Mouse (Mus musculus): Measurements from ENCODE around the gene 2610301B20Rik. TPM values are rescaled to one million over a fixed set of nuclear protein-coding genes. Genes with fewer than 3 reads are reported as not detected.
"Not testable (repeated sequence)": the region's sequence is repeated elsewhere in the genome, so short reads cannot be mapped to it uniquely, and the experiment has no call there.

2610301B20Rik gene
- 41.5 and 42.5 TPM in 2 replicates for polyA plus RNA-seq (2015; fragmentation: Nextera tagmentation; extraction: Ambion mirVana)

GRCm38 (mm10) chr4:10873920-10874665 lies at the start of gene 2610301B20Rik:
2610301B20Rik (plus strand) TSS chr4:10874498.
- Histone ChIP-seq H3K36me3 (no peaks in the 10 kb centered on the region), H3K9ac (peak within 1 kb of the TSS; percentile 96), H3K27me3 (no peaks in the 10 kb centered on the region), H3K9me3 (no peaks in the 10 kb centered on the region), H3K4me3 (peak within 1 kb of the TSS; percentile 91), H3K4me1 (replicated peaks) (peaks cover 15% of the 10 kb centered on the region), H3K27ac (replicated peaks) (peak within 1 kb of the TSS; percentile 100), H3K4me2 (peak within 1 kb of the TSS; percentile 68)
- peak; percentile 92 for ATAC-seq (ENCODE audit: low FRiP score, low read depth)
- under 1% methylated on average over 67 of the region's 68 CpGs for WGBS

DNA sequence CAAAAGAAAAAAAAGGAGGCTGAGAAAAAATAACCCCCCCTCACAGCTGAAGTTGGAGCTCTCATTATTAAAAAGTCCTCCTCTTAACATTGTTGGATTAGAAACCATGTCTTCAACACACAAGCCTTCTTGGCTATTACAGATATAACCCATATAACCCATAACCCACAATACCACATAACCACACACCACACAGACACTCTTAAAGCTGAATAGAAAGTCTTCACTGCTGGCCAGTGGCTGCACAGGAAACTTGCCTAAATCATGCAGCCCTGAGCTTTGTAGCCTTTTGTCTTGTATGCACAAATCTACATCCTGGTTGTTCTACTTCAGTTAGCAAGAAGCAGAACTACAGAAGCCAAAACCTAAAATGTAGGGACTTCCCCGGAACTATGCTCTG lies 41.0 kb upstream of the 2610301B20Rik start:
- WGBS = 93% methylated on average over 1 of the region's 1 CpGs
- Histone ChIP-seq H3K27me3 (no peaks in the 10 kb centered on the region), H3K9me3 (no peaks in the 10 kb centered on the region), H3K9ac (no peak overlapping the region), H3K27ac (replicated peaks) (no peak overlapping the region), H3K36me3 (no peaks in the 10 kb centered on the region), H3K4me2 (no peak overlapping the region), H3K4me1 (replicated peaks) (no peaks in the 10 kb centered on the region), H3K4me3 (no peak overlapping the region)
- no peak for ATAC-seq (ENCODE audit: low FRiP score, low read depth)

- Histone ChIP-seq H3K4me2 (no peak overlapping the region), H3K4me1 (replicated peaks) (no peaks in the 10 kb centered on the region), H3K27ac (replicated peaks) (no peak overlapping the region), H3K27me3 (no peaks in the 10 kb centered on the region), H3K9ac (no peak overlapping the region), H3K4me3 (no peak overlapping the region), H3K9me3 (no peaks in the 10 kb centered on the region), H3K36me3 (no peaks in the 10 kb centered on the region)
- 0 out of 2 replicates have a peak, but pooled peaks have one; percentile 56 for ATAC-seq (ENCODE audit: low FRiP score, low read depth)
- WGBS = 77% methylated on average over 6 of the region's 6 CpGs
Observed at GRCm38 (mm10) chr4:10835252-10836051, 38.8 kb upstream of the 2610301B20Rik start.

DNA sequence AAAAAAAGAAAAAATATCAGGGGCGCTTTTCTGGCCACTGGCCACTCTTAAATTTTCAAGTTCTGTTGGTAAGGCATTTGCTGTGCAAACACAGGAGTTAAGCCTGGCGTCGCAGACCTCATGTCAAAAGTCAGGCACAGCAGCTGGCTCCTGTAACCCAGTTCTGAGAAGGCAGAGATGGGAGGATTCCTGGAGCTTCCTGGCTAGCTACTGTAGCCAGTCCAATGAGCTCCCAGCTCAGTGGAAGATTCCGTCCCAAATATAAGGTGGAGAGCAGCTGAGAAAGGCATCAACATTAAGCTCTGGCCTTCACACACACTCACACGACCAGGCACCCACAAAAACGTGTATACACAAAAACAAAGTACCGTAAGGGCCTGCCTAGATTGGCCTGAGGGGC lies 28.4 kb upstream of the 2610301B20Rik start:
- H3K27me3 ChIP-seq = no peaks in the 10 kb centered on the region
- no peak overlapping the region for H3K9ac ChIP-seq
- ATAC-seq (ENCODE audit: low FRiP score, low read depth) = no peak
- no peak overlapping the region for H3K4me3 ChIP-seq
- H3K36me3 ChIP-seq = no peaks in the 10 kb centered on the region
- no peak overlapping the region for H3K4me2 ChIP-seq
- 88% methylated on average over 7 of the region's 7 CpGs for WGBS
- no peaks in the 10 kb centered on the region for H3K4me1 ChIP-seq (replicated peaks)
- no peaks in the 10 kb centered on the region for H3K9me3 ChIP-seq
- H3K27ac ChIP-seq (replicated peaks) = no peak overlapping the region

- 74% methylated on average over 7 of the region's 7 CpGs for WGBS
- no peak overlapping the region for H3K27ac ChIP-seq (replicated peaks)
- no peak overlapping the region for H3K4me2 ChIP-seq
- no peak for ATAC-seq (ENCODE audit: low FRiP score, low read depth)
- no peaks in the 10 kb centered on the region for H3K9me3 ChIP-seq
- H3K9ac ChIP-seq = no peak overlapping the region
- no peaks in the 10 kb centered on the region for H3K36me3 ChIP-seq
- H3K4me1 ChIP-seq (replicated peaks) = no peaks in the 10 kb centered on the region
- no peaks in the 10 kb centered on the region for H3K27me3 ChIP-seq
- no peak overlapping the region for H3K4me3 ChIP-seq
Observed at GRCm38 (mm10) chr4:10849812-10850211, 24.5 kb upstream of the 2610301B20Rik start.

GRCm38 (mm10) chr4:10851013-10851412 lies 23.3 kb upstream of the 2610301B20Rik start:
- H3K9me3 ChIP-seq = no peaks in the 10 kb centered on the region
- H3K9ac ChIP-seq = no peak overlapping the region
- H3K4me1 ChIP-seq (replicated peaks) = no peaks in the 10 kb centered on the region
- no peak overlapping the region for H3K4me2 ChIP-seq
- H3K36me3 ChIP-seq = no peaks in the 10 kb centered on the region
- no peaks in the 10 kb centered on the region for H3K27me3 ChIP-seq
- H3K27ac ChIP-seq (replicated peaks) = no peak overlapping the region
- WGBS = 86% methylated on average over 5 of the region's 5 CpGs
- no peak overlapping the region for H3K4me3 ChIP-seq
- no peak for ATAC-seq (ENCODE audit: low FRiP score, low read depth)

DNA sequence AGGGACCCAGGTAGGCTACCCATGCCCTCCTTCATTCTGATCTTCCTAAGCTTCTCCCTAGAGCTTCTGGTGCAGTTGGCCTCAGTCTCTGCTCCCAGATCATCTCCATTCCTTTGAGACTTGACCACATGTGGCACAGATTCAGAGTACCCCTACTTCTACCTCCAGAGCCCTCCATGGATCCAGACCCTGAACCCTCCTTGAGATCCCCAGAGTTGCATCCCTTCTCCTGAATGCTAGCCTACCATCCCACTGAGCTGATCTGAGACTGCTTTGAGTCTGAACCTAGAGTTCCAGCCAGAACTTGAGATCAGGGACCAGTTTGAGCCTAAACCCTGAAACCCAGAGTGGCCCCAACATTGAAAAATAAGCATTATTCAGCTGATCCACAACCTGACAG lies 15.1 kb upstream of the 2610301B20Rik start:
- Histone ChIP-seq H3K4me2 (no peak overlapping the region), H3K27ac (replicated peaks) (no peak overlapping the region), H3K4me3 (no peak overlapping the region), H3K4me1 (replicated peaks) (no peaks in the 10 kb centered on the region), H3K27me3 (no peaks in the 10 kb centered on the region), H3K36me3 (no peaks in the 10 kb centered on the region), H3K9me3 (no peaks in the 10 kb centered on the region), H3K9ac (no peak overlapping the region)
- no peak for ATAC-seq (ENCODE audit: low FRiP score, low read depth)

- no peaks in the 10 kb centered on the region for H3K4me1 ChIP-seq (replicated peaks)
- no peaks in the 10 kb centered on the region for H3K36me3 ChIP-seq
- no peak overlapping the region for H3K27ac ChIP-seq (replicated peaks)
- peak overlapping the region; percentile 40 for H3K4me2 ChIP-seq
- H3K9me3 ChIP-seq = no peaks in the 10 kb centered on the region
- WGBS = 51% methylated on average over 9 of the region's 12 CpGs
- peak overlapping the region; percentile 28 for H3K4me3 ChIP-seq
- H3K9ac ChIP-seq = no peak overlapping the region
- peak; percentile 92 for ATAC-seq (ENCODE audit: low FRiP score, low read depth)
- no peaks in the 10 kb centered on the region for H3K27me3 ChIP-seq
Observed at GRCm38 (mm10) chr4:10859911-10860581, 14.3 kb upstream of the 2610301B20Rik start.

DNA sequence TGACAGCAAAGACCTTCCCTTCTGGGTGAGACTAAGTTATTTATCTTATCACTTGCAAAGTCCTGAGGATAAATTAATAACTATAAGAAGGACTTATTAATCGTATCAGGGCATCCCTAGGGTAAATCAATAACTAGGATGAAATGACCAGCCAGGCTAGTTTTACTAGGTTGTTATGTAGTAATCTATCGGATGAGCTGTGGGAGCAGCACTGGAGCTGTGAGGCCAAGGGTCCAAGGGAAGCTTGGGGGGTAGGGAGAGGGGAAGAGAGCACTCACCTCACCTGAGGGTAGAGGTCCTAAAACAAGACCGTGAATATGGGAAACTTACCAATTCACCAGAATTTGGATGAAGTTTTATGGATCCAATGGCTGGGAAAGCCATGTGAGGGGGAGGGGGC lies 13.5 kb upstream of the 2610301B20Rik start:
- no peaks in the 10 kb centered on the region for H3K4me1 ChIP-seq (replicated peaks)
- peak overlapping the region; percentile 40; the same call in 1 of the 2 replicates for H3K4me2 ChIP-seq
- H3K4me3 ChIP-seq = no peak overlapping the region
- H3K9ac ChIP-seq = no peak overlapping the region
- no peaks in the 10 kb centered on the region for H3K9me3 ChIP-seq
- no peak for ATAC-seq (ENCODE audit: low FRiP score, low read depth)
- H3K27ac ChIP-seq (replicated peaks) = no peak overlapping the region
- no peaks in the 10 kb centered on the region for H3K27me3 ChIP-seq
- H3K36me3 ChIP-seq = no peaks in the 10 kb centered on the region
- 88% methylated on average over 3 of the region's 3 CpGs for whole genome bisulfite sequencing

DNA sequence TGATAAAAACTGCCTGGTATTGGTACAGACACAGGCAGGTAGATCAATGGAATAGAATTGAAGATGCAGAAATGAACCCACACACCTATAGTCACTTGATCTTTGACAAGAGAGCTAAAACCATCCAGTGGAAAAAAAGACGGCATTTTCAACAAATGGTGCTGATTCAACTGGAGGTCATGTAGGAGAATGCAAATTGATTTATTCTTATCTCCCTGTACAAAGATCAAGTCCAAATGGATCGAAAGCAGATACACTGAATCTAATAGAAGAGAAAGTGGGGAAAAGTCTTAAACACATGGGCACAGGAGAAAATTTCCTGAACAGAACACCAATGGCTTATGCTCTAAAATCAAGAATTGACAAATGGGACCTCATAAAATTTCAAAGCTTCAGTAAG lies 11.4 kb upstream of the 2610301B20Rik start:
- not testable (repeated sequence) for H3K4me2 ChIP-seq; H3K36me3 ChIP-seq; H3K27me3 ChIP-seq; H3K4me3 ChIP-seq; H3K9me3 ChIP-seq; ATAC-seq (ENCODE audit: low FRiP score, low read depth); H3K9ac ChIP-seq; H3K27ac ChIP-seq (replicated peaks); H3K4me1 ChIP-seq (replicated peaks)
- 93% methylated on average over 2 of the region's 2 CpGs for WGBS

GRCm38 (mm10) chr4:10872231-10872630 lies 2.1 kb upstream of the 2610301B20Rik start:
- H3K4me1 ChIP-seq (replicated peaks) = peaks cover 15% of the 10 kb centered on the region
- no peak overlapping the region for H3K9ac ChIP-seq
- H3K27ac ChIP-seq (replicated peaks) = no peak overlapping the region
- H3K36me3 ChIP-seq = no peaks in the 10 kb centered on the region
- no peaks in the 10 kb centered on the region for H3K9me3 ChIP-seq
- 90% methylated on average over 5 of the region's 5 CpGs for WGBS
- no peak for ATAC-seq (ENCODE audit: low FRiP score, low read depth)
- H3K4me2 ChIP-seq = peak overlapping the region; percentile 68; the same call in 1 of the 2 replicates
- H3K27me3 ChIP-seq = no peaks in the 10 kb centered on the region
- no peak overlapping the region for H3K4me3 ChIP-seq
